Mouse (Mus musculus): Measurements from ENCODE around the gene Pdss2. TPM values are rescaled to one million over a fixed set of nuclear protein-coding genes. Genes with fewer than 3 reads are reported as not detected.

The Pdss2 gene
- polyA plus RNA-seq, 1 experiment from 2014 or later, result 12.3 TPM

DNA sequence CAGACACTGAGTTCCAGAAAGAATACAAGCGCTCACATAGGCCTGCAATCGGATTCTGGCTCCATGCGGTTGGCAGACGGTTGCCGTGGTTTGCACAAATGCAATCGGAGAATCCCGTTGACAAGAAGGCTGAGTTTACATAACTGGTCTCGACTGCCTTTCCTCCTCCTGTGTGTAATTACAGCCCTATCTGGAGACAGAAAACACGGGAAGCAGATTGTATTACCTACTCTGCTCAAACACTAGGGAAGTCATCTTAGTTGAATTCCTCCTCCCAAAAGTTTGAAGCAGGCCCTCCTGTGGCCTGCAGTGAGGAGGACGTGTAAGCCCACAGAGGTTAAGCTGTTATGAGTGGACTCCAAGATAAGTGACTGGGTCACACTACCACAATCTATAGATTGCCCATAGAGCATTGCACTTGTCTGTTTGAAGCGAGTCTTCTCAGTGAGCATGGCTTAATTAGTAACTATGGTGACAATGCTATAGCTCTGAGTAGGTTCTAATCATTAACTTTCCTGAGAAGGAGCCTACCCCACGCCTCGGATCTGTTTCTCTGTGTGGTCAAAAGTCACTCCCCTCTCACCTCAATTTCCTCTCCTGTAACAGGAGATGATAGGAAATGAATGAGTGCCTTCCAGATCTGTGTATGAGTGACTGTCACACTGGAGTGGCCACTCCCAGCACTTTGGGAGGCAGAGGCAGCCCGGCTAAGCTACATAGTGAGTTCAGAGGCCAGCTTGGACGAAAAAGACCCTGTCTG, 219.9 kb downstream of the Pdss2 start:
- H3K4me2 ChIP-seq, result no peak overlapping the region
- H3K4me3 ChIP-seq, result no peak overlapping the region
- H3K9ac ChIP-seq, result no peak overlapping the region
- H3K27me3 ChIP-seq (replicated peaks), result no peaks in the 10 kb centered on the region
- H3K4me1 ChIP-seq (replicated peaks), result peaks cover 9% of the 10 kb centered on the region
- no peak overlapping the region for H3K27ac ChIP-seq (ENCODE audit: poor library complexity, severe bottlenecking)
- no peak for ATAC-seq (ENCODE audit: insufficient number of reproducible peaks, low FRiP score)
- H3K9me3 ChIP-seq (replicated peaks), result no peaks in the 10 kb centered on the region; the same call in 1 of the 2 replicates
- WGBS, result 71% methylated on average over 15 of the region's 15 CpGs
- no peaks in the 10 kb centered on the region for H3K36me3 ChIP-seq

DNA sequence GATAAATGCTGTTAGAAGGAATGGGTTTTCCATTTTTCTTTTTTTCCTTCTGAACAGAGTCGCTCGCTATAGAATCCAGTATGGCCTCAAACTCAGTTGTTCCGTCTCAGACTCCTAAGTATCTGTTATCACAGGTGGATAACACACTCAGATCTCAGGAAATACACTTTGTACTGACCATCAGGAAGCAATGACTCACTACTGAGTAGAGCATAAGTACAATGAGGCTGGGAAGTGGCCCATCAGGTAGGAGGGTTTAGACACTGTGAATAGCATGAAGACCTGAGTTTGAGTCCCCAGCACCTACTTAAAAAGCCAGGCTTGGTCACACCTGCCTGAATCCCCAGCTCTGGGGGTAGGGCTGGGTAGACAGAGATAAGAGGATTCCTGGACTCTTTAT, 227.4 kb downstream of the Pdss2 start:
- no peak overlapping the region for H3K27ac ChIP-seq (ENCODE audit: poor library complexity, severe bottlenecking)

DNA sequence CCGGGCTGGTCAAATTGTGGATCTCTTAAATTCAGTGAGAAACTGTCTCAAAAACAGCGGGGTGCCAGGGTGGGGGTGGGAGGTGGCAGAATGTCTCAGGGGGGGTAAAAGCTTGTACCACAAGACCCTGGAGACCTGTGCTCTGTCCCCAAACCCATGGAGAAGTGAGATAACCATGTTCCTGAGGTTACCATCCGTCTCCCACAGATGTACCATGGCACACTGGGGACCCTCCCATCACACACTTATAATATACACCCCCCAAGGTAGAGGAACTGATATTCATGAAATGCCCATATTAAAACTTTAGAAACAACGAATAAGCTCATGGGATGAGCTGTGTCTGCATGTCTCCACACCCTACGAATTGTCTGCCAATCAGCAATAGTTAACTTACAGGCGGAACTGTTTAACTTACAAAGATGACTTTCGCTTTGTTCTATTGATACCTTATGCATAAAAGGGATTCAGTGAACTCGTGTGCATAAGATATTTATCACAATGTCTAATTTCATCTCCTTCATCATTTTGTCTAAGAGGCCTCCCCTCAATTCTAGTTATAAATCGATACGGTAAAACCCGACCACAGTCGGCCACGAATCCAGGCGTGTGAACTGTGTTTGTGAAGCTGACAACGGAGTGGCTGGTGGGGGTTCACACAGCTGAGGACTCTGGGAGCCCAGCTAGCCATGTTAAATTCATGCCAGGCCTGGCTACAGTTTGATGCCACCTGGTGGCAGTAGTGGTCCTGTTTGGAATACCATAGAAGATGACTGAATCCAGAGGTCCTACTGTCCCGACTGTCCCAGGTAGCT, 230.8 kb downstream of the Pdss2 start:
- peak overlapping the region; percentile 57 for H3K4me2 ChIP-seq
- 0 out of 2 replicates have a peak overlapping the region, but pooled peaks have one; percentile 0 for H3K9ac ChIP-seq
- no peaks in the 10 kb centered on the region for H3K27me3 ChIP-seq (replicated peaks)
- WGBS, result 22% methylated on average over 16 of the region's 16 CpGs
- peak overlapping the region; percentile 30 for H3K4me3 ChIP-seq
- 0 out of 2 replicates have a peak, but pooled peaks cover 3% of the 10 kb centered on the region for H3K9me3 ChIP-seq (replicated peaks)
- 0 out of 2 replicates have a peak, but pooled peaks have one; percentile 66 for ATAC-seq (ENCODE audit: insufficient number of reproducible peaks, low FRiP score)
- H3K4me1 ChIP-seq (replicated peaks), result peaks cover 9% of the 10 kb centered on the region
- no peaks in the 10 kb centered on the region for H3K36me3 ChIP-seq
- H3K27ac ChIP-seq (ENCODE audit: poor library complexity, severe bottlenecking), result no peak overlapping the region

More for the DNA sequence above, 227.4 kb downstream of the Pdss2 start:
- H3K9me3 ChIP-seq (replicated peaks), result no peaks in the 10 kb centered on the region; the same call in 1 of the 2 replicates
- no peak overlapping the region for H3K4me2 ChIP-seq
- no peak for ATAC-seq (ENCODE audit: insufficient number of reproducible peaks, low FRiP score)
- 78% methylated on average over 3 of the region's 3 CpGs for WGBS
- H3K27me3 ChIP-seq (replicated peaks), result no peaks in the 10 kb centered on the region
- no peaks in the 10 kb centered on the region for H3K36me3 ChIP-seq
- H3K4me3 ChIP-seq, result no peak overlapping the region
- no peak overlapping the region for H3K9ac ChIP-seq
- 0 out of 2 replicates have a peak, but pooled peaks cover 3% of the 10 kb centered on the region for H3K4me1 ChIP-seq (replicated peaks)

DNA sequence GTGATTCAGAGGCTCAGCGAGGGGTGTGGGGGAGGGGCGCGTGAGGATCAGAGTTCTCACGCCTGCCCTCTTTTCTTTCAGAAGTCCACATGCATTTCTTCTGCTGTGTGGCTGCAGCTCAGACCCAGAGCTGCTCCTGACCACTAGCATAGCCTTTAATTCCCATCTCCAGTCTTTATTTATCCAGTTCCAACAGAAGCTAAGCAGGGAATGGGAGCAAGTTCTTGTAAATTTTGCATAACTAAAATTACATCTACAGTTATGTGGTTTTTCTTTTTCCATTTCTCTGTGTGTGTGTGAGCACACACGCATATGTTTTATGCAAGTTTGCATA, 231.3 kb downstream of the Pdss2 start:
- Histone ChIP-seq H3K9ac (0 out of 2 replicates have a peak overlapping the region, but pooled peaks have one; percentile 0), H3K36me3 (no peaks in the 10 kb centered on the region), H3K4me1 (replicated peaks) (peaks cover 9% of the 10 kb centered on the region), H3K4me2 (peak overlapping the region; percentile 57), H3K4me3 (no peak overlapping the region), H3K27me3 (replicated peaks) (no peaks in the 10 kb centered on the region), H3K9me3 (replicated peaks) (peaks cover 9% of the 10 kb centered on the region), H3K27ac (ENCODE audit: poor library complexity, severe bottlenecking) (no peak overlapping the region)
- no peak for ATAC-seq (ENCODE audit: insufficient number of reproducible peaks, low FRiP score)
- 19% methylated on average over 5 of the region's 5 CpGs for WGBS

DNA sequence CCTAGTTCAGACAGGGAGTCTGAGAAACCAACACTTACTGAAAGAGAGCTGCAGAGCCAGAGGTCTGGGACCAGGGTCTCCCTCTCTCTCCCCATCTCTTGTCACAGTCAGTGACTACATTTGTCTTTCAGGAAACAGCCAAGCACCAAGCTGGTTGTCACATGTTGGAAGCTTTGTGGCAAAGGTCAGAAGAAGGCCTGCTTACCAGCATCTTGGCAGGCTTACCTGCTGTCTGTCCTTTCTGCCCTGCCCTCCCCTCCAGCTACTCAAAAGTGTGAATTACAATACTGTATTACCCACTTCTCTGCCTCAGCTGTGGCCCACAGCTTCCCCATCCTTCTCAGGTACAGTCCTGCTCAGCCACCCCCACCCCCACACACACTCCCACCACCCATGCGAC, 232.9 kb downstream of the Pdss2 start:
- Histone ChIP-seq H3K27ac (ENCODE audit: poor library complexity, severe bottlenecking) (peak overlapping the region; percentile 30; the same call in 1 of the 2 replicates), H3K27me3 (replicated peaks) (no peaks in the 10 kb centered on the region), H3K4me1 (replicated peaks) (peaks cover 9% of the 10 kb centered on the region), H3K4me2 (no peak overlapping the region), H3K4me3 (no peak overlapping the region), H3K36me3 (no peaks in the 10 kb centered on the region), H3K9ac (no peak overlapping the region), H3K9me3 (replicated peaks) (peaks cover 12% of the 10 kb centered on the region)
- ATAC-seq (ENCODE audit: insufficient number of reproducible peaks, low FRiP score), result no peak
- WGBS, result 72% methylated on average over 1 of the region's 1 CpGs

DNA sequence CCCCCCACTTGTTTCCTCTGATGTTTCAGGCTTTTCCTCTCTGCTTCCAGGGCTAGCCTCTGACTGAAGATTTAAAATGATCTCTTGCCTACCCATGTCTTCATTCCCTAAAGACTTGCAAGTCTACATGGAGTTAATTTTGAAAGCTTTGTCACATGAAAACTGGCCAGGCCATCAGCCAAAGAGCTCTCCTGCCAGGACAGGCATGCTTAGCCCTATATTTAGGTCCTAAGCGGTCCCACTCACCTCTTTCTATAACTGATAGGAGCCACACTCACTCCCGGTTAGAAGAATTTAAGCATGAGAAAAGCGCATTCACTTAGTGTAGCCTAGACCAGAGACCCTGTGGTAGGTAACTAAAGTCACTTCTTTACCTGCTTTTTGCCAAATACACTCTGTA, 233.4 kb downstream of the Pdss2 start:
- ATAC-seq (ENCODE audit: insufficient number of reproducible peaks, low FRiP score), result no peak
- Histone ChIP-seq H3K27ac (ENCODE audit: poor library complexity, severe bottlenecking) (peak overlapping the region; percentile 30; the same call in 1 of the 2 replicates), H3K27me3 (replicated peaks) (no peaks in the 10 kb centered on the region), H3K36me3 (no peaks in the 10 kb centered on the region), H3K9me3 (replicated peaks) (peaks cover 12% of the 10 kb centered on the region), H3K4me2 (no peak overlapping the region), H3K4me1 (replicated peaks) (peaks cover 9% of the 10 kb centered on the region), H3K9ac (no peak overlapping the region), H3K4me3 (no peak overlapping the region)
- WGBS, result 57% methylated on average over 3 of the region's 3 CpGs

DNA sequence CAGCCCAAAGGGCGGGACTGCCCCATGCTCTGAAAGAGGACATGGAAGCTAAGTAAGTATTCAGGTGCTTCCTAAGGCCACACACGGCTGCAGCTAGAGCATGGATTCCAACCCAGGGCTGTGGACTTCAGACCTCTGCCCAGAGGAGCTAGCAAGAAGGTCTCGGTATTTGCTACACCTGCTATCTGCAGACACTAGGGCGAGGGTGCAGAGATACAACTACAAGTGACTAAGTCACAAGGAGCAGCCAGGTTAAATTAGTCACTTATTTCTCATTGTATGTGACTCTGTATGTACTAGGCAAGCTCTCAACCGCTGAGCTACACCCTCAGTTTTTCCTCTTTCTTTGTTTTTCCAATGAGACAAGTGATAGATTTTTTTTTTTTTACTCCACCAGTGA, 241.5 kb downstream of the Pdss2 start:
- H3K4me1 ChIP-seq (replicated peaks), result no peaks in the 10 kb centered on the region
- WGBS, result 80% methylated on average over 5 of the region's 5 CpGs
- no peak overlapping the region for H3K4me2 ChIP-seq
- no peak overlapping the region for H3K9ac ChIP-seq
- H3K36me3 ChIP-seq, result no peaks in the 10 kb centered on the region
- H3K4me3 ChIP-seq, result no peak overlapping the region
- H3K9me3 ChIP-seq (replicated peaks), result peaks cover 1% of the 10 kb centered on the region; the same call in 1 of the 2 replicates
- ATAC-seq (ENCODE audit: insufficient number of reproducible peaks, low FRiP score), result no peak
- H3K27me3 ChIP-seq (replicated peaks), result no peaks in the 10 kb centered on the region
- H3K27ac ChIP-seq (ENCODE audit: poor library complexity, severe bottlenecking), result no peak overlapping the region

DNA sequence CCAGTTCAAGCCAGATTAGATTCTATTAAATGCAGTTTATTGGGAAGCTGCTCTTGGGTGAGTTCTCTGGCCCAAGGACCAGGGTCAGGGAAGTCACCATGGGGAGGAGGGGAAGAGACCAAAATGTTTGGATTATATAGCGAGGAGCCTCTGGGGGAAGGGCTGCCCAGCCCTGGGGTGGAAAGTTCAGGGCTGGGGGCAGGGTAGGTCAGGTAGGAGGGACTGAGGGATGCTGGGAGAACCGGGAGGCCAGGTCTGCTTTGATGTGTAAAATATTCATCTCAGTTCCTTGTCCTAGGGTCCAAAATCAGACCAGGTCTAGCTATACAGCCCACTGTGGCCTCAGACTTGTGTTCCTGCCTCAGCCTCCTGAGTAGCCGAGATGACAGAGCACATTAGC, 241.9 kb downstream of the Pdss2 start:
- Histone ChIP-seq H3K4me2 (no peak overlapping the region), H3K36me3 (no peaks in the 10 kb centered on the region), H3K4me3 (no peak overlapping the region), H3K27ac (ENCODE audit: poor library complexity, severe bottlenecking) (no peak overlapping the region), H3K27me3 (replicated peaks) (no peaks in the 10 kb centered on the region), H3K4me1 (replicated peaks) (no peaks in the 10 kb centered on the region), H3K9ac (no peak overlapping the region), H3K9me3 (replicated peaks) (no peaks in the 10 kb centered on the region)
- WGBS, result 67% methylated on average over 3 of the region's 3 CpGs
- ATAC-seq (ENCODE audit: insufficient number of reproducible peaks, low FRiP score), result no peak

DNA sequence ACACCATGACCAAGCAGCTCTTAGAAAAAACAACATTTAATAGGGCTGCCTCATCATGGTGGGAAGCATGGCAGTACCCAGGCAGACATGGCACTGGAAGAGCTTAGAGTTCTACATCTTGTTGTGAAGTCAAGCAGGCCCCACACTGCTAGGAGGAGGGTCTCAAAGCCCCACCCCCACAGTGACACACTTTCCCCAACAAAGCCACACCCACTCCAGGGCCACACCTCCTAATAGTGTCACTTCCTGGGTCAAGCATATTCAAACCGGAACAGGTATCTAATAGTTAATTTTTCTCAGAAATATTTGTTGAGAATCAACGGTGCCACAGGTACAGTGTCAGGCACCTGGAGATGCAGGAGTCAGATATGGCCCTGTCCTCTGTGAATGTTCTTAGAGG, 244.9 kb downstream of the Pdss2 start:
- H3K27me3 ChIP-seq (replicated peaks), result no peaks in the 10 kb centered on the region
- no peak overlapping the region for H3K27ac ChIP-seq (ENCODE audit: poor library complexity, severe bottlenecking)
- 91% methylated on average over 2 of the region's 2 CpGs for WGBS
- H3K36me3 ChIP-seq, result no peaks in the 10 kb centered on the region
- no peak overlapping the region for H3K4me3 ChIP-seq
- ATAC-seq (ENCODE audit: insufficient number of reproducible peaks, low FRiP score), result no peak
- H3K9me3 ChIP-seq (replicated peaks), result no peaks in the 10 kb centered on the region
- H3K9ac ChIP-seq, result no peak overlapping the region
- H3K4me2 ChIP-seq, result no peak overlapping the region
- no peaks in the 10 kb centered on the region for H3K4me1 ChIP-seq (replicated peaks)

DNA sequence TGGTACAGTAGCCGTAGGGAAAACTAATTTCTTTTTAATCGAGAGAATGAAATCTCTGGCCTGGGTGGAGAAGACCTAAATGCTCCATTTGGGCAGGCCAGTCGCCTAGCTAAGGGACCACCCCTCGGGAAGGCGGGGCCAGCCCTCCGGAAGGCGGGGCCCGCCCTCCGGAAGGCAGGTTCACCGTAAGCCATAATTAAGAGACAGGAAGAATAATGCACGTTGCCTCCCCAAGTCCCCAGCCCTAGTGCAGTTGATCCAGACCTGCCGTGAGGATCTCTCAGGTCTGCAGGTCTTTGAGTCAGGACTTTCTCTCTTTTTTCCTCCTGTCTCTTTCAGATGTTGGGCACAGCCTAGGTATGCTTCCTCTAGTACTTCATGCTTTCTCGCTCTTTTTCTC, 246.4 kb downstream of the Pdss2 start:
- Histone ChIP-seq H3K4me3 (peak overlapping the region; percentile 23), H3K9me3 (replicated peaks) (no peaks in the 10 kb centered on the region), H3K27me3 (replicated peaks) (no peaks in the 10 kb centered on the region), H3K27ac (ENCODE audit: poor library complexity, severe bottlenecking) (no peak overlapping the region), H3K36me3 (no peaks in the 10 kb centered on the region), H3K4me2 (peak overlapping the region; percentile 46), H3K9ac (no peak overlapping the region), H3K4me1 (replicated peaks) (no peaks in the 10 kb centered on the region)
- WGBS, result 37% methylated on average over 13 of the region's 13 CpGs
- ATAC-seq (ENCODE audit: insufficient number of reproducible peaks, low FRiP score), result no peak

DNA sequence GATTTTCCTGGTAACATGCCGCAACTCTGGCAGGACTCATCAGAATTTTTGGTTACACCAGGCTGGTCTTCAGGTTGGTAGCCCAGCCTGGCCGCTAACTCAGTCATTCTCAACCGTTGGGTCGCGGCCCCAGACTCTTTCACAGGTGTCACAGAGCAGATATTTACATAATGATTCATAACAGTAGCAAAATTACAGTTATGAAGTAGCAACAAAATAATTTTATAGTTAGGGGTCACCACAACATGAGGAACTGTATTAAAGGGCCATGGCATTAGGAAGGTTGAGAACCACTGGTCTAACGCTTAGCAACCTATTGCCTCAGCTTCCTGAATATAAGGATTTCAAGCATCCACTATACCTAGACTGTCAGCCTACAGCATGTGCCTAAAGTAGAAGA, 247.0 kb downstream of the Pdss2 start:
- H3K27ac ChIP-seq (ENCODE audit: poor library complexity, severe bottlenecking), result no peak overlapping the region
- H3K4me1 ChIP-seq (replicated peaks), result no peaks in the 10 kb centered on the region
- H3K4me3 ChIP-seq, result no peak overlapping the region
- H3K9ac ChIP-seq, result no peak overlapping the region
- no peaks in the 10 kb centered on the region for H3K27me3 ChIP-seq (replicated peaks)
- no peaks in the 10 kb centered on the region for H3K36me3 ChIP-seq
- no peak for ATAC-seq (ENCODE audit: insufficient number of reproducible peaks, low FRiP score)
- H3K4me2 ChIP-seq, result peak overlapping the region; percentile 46; the same call in 1 of the 2 replicates
- H3K9me3 ChIP-seq (replicated peaks), result no peaks in the 10 kb centered on the region
- 89% methylated on average over 6 of the region's 6 CpGs for WGBS

Data from heart, embryonic 12.5 days (tissue).